Mouse (Mus musculus): Measurements from ENCODE around the gene Jhy.

DNA sequence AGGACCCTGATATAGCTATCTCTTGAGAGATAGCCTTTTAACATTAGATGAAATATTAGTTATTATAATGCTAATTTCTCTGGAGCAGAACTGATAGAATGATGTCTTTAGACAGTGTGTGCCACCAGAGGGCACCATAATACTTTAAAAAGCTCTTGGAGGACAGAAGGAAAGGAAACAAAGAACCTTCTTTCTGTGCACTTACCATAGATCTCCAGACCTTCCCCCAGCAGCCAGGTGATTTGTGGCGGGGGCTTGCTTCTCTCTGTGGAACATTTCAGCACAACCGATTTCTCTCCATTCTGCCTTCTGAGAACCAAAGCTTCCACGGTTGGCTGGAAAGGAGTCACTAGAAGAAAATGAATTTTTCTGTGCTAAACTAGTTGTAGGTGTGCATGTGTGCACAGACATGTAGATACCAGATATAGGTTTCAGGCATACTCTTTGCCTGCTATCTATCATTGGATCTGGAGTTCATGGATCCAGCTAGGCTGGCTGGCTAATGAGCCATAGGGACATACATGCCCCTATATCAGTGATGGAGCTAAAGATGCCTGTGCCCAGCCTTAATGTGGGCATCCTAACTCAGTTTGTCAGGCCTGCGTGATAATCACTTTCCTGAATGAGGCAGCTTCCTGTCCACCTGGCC lies 26.1 kb upstream of the Jhy start:
- TF ChIP-seq CTCF (IDR thresholded peaks at IDR 0.05) = peak; percentile 68
- no peak for TF ChIP-seq EP300 (IDR thresholded peaks at IDR 0.05)

Measured in lung, postnatal 0 days (tissue).